Mouse (Mus musculus): ENCODE measurements at regions not wholly inside any gene's neighbourhood (a gene's known extent, or its start where the extent isn't known, plus 50 kb on each side); places are given as distances from the start of the nearest gene placed in this dataset.
A peak's percentile ranks its signal among the peaks of the same experiment; 100 is the strongest.

GRCm38 (mm10) chr10:93361654-93362195 lies 50.8 kb upstream of the Elk3 start:
- DNase-seq (ENCODE audit: low spot score in 2 of 2): no peak

GRCm38 (mm10) chr10:93364108-93364793 lies 53.3 kb upstream of the Elk3 start:
- DNase-seq (ENCODE audit: low spot score in 2 of 2): no peak

- peak in 1 of 2 experiments; percentile 29 for DNase-seq (ENCODE audit: low spot score in 2 of 2)
These were observed 53.9 kb upstream of the Elk3 start for GRCm38 (mm10) chr10:93364881-93365280.

- DNase-seq (ENCODE audit: low spot score in 2 of 2): no peak
These were observed 54.4 kb upstream of the Elk3 start for GRCm38 (mm10) chr10:93365318-93365717.

- DNase-seq (ENCODE audit: low spot score in 2 of 2): no peak
These were observed 54.9 kb upstream of the Elk3 start for GRCm38 (mm10) chr10:93365824-93366223.

GRCm38 (mm10) chr10:93369737-93370136 lies 58.8 kb upstream of the Elk3 start:
- DNase-seq (ENCODE audit: low spot score in 2 of 2): no peak

GRCm38 (mm10) chr10:93370331-93370730 lies 59.4 kb upstream of the Elk3 start:
- DNase-seq (ENCODE audit: low spot score in 2 of 2): no peak

GRCm38 (mm10) chr10:93372281-93372680 lies 61.3 kb upstream of the Elk3 start:
- no peak for DNase-seq (ENCODE audit: low spot score in 2 of 2)

GRCm38 (mm10) chr10:93373265-93373664 lies 62.3 kb upstream of the Elk3 start:
- DNase-seq (ENCODE audit: low spot score in 2 of 2): no peak

GRCm38 (mm10) chr10:93373954-93374689 lies 63.2 kb upstream of the Elk3 start:
- no peak for DNase-seq (ENCODE audit: low spot score in 2 of 2)

- DNase-seq (ENCODE audit: low spot score in 2 of 2): no peak
These were observed 63.7 kb upstream of the Elk3 start for GRCm38 (mm10) chr10:93374690-93374994.

- DNase-seq (ENCODE audit: low spot score in 2 of 2): peak in 1 of 2 experiments; percentile 30
These were observed 64.2 kb upstream of the Elk3 start for GRCm38 (mm10) chr10:93375007-93375711.

GRCm38 (mm10) chr10:93375771-93376170 lies 64.8 kb upstream of the Elk3 start:
- DNase-seq (ENCODE audit: low spot score in 2 of 2): no peak

- no peak for DNase-seq (ENCODE audit: low spot score in 2 of 2)
These were observed 65.6 kb upstream of the Elk3 start for GRCm38 (mm10) chr10:93376457-93376941.

GRCm38 (mm10) chr10:93389276-93389675 lies 63.9 kb upstream of the Lta4h start:
- DNase-seq (ENCODE audit: low spot score in 2 of 2): no peak

- DNase-seq (ENCODE audit: low spot score in 2 of 2): no peak
These were observed 61.9 kb upstream of the Lta4h start for GRCm38 (mm10) chr10:93391296-93391695.

GRCm38 (mm10) chr10:93393902-93394301 lies 59.3 kb upstream of the Lta4h start:
- DNase-seq (ENCODE audit: low spot score in 2 of 2): no peak

- peak in 1 of 2 experiments; percentile 29 for DNase-seq (ENCODE audit: low spot score in 2 of 2)
These were observed 55.5 kb upstream of the Lta4h start for GRCm38 (mm10) chr10:93397711-93398110.

GRCm38 (mm10) chr10:93398531-93399320 lies 54.5 kb upstream of the Lta4h start:
- DNase-seq (ENCODE audit: low spot score in 2 of 2): peak in 1 of 2 experiments; percentile 24

GRCm38 (mm10) chr10:93402689-93403509 lies 50.3 kb upstream of the Lta4h start:
- no peak for DNase-seq (ENCODE audit: low spot score in 2 of 2)
